Mouse (Mus musculus) intestine, embryonic 16.5 days (tissue): ENCODE measurements around the gene Vmn2r86. TPM values are rescaled to one million over a fixed set of nuclear protein-coding genes. Genes with fewer than 3 reads are reported as not detected.
"Not testable (repeated sequence)": the region's sequence is repeated elsewhere in the genome, so short reads cannot be mapped to it uniquely, and the experiment has no call there.

ENCODE experiments used
- ATAC-seq: fragments of 200-750 bp; cut with Nextera tagmentation; 2 replicates; pipeline ENCODE4 v1.8.0; 2017; ENCODE audit warnings: moderate TSS enrichment, moderate library complexity
- H3K27ac ChIP-seq: fragments of 300-500 bp; sonication (generic); 2 replicates; pipeline ENCODE4 v1.5.1; 2014; ENCODE audit warnings: mild to moderate bottlenecking, low read length
- H3K27me3 ChIP-seq: fragments of 300-500 bp; sonication (generic); replicated peaks from 2 replicates; pipeline ENCODE4 v1.6.1; 2014; ENCODE audit warnings: low read length, control low read depth, mixed read lengths; ENCODE audit not compliant: control insufficient read depth, insufficient read depth
- H3K36me3 ChIP-seq: fragments of 300-500 bp; sonication (generic); 2 replicates; pipeline ENCODE4 v1.6.1; 2014; ENCODE audit warnings: low read length, control low read depth; ENCODE audit not compliant: control insufficient read depth, insufficient read depth
- H3K4me1 ChIP-seq: fragments of 300-500 bp; sonication (generic); 2 replicates; pipeline ENCODE4 v1.6.1; 2014; ENCODE audit warnings: low read length, control low read depth, mixed read lengths; ENCODE audit not compliant: control insufficient read depth, insufficient read depth
- H3K4me2 ChIP-seq: fragments of 300-500 bp; sonication (generic); 2 replicates; pipeline ENCODE4 v1.6.1; 2014; ENCODE audit warnings: low read depth, low read length, control low read depth
- H3K4me3 ChIP-seq: fragments of 300-500 bp; sonication (generic); 2 replicates; pipeline ENCODE4 v1.5.1; 2014; ENCODE audit warnings: mild to moderate bottlenecking, low read length
- H3K9ac ChIP-seq: fragments of 300-500 bp; sonication (generic); 2 replicates; pipeline ENCODE4 v1.6.1; 2014; ENCODE audit warnings: low read depth, low read length
- H3K9me3 ChIP-seq: fragments of 300-500 bp; sonication (generic); 2 replicates; pipeline ENCODE4 v1.6.1; 2016; ENCODE audit warnings: low read length, control low read depth; ENCODE audit not compliant: control insufficient read depth
- WGBS: fragments of 180-500 bp; shearing (Covaris S2); extraction: QIAGEN DNeasy Blood & Tissue Kit; methylation state at CpG from one replicate; pipeline ENCODE4 v1.1.7; 2014; 5-methylcytosine and 5-hydroxymethylcytosine counted together
- polyA plus RNA-seq: library from polyadenylated mRNA; unstranded; fragments of >200 nt; fragmentation: Nextera tagmentation; extraction: Ambion mirVana; gene quantifications from 2 replicates; pipeline ENCODE4 v1.2.1, GENCODE M21; 2015

The Vmn2r86 gene
- polyA plus RNA-seq, 1 experiment from 2014 or later = not detected

DNA sequence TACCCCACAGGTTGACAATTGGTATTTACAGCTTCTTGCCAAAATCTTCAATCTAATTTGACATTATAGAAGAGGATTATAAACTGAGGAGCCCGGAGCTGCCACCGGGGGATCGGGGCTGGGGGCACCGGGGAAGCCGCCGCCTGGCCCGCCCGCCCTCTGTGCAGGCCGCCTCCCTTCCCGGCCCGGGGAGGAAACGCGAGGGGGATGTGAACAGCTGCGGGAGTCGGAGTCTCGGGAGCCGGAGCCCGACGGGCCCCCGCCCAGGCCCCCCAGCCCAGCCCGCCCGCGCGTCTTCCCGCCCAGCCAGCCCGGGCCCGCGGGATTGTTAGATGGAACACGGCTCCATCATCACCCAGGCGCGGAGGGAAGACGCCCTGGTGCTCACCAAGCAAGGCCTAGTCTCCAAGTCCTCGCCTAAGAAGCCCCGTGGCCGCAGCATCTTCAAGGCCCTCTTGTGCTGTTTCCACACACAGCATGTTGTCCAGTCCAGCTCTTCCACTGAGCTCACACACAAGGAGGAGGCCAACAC lies 43.6 kb downstream of the Vmn2r86 start:
- H3K4me3 ChIP-seq, H3K4me1 ChIP-seq, H3K4me2 ChIP-seq, H3K27ac ChIP-seq, H3K36me3 ChIP-seq, H3K9ac ChIP-seq, H3K9me3 ChIP-seq, H3K27me3 ChIP-seq: not testable (repeated sequence)
- peak; percentile 48 for ATAC-seq
- WGBS = 55% methylated on average over 24 of the region's 35 CpGs

DNA sequence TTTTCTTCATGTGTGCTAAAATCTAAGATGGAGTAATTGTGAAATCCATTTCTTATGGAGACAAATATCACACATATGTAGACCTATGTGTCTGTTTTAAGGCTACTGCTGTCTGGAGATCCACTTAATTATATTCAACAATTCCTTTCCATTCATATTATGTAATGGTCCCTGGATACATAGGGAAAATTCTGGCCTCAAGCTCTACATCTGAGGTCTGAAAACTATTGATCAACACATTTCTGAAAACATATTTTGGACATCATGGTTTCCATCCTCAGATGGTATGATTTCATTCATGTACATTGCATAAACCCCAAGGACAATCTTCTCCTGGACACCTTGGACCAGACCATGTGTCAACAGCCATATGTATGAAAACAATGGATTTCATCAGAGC lies 61.6 kb downstream of the Vmn2r86 start, which contains the start of gene Vmn2r84:
TSS of gene Vmn2r84 (minus strand) at position 101 of the 400 bp plus-strand sequence.
- H3K4me2 ChIP-seq = no peak within 1 kb of the TSS

More for the DNA sequence above, 61.6 kb downstream of the Vmn2r86 start, which contains the start of gene Vmn2r84:
- Histone ChIP-seq H3K27me3 (no peaks in the 10 kb centered on the region), H3K27ac (no peak within 1 kb of the TSS), H3K36me3 (no peaks in the 10 kb centered on the region), H3K9me3 (no peaks in the 10 kb centered on the region), H3K4me3 (no peak within 1 kb of the TSS), H3K9ac (no peak within 1 kb of the TSS), H3K4me1 (no peaks in the 10 kb centered on the region)
- ATAC-seq = no peak

Other genes with a start within 250 kb of the Vmn2r86 start
- gene Olfr827, start 241.6 kb downstream of the Vmn2r86 start, polyA plus RNA-seq = not detected in 2 replicates
- gene Neurod4, start 175.8 kb downstream of the Vmn2r86 start, polyA plus RNA-seq = 0.07 TPM in 1 of 2 replicates, not detected in the other
- 0.62 and 0.68 TPM in 2 replicates for gene Tespa1, start 133.2 kb downstream of the Vmn2r86 start, polyA plus RNA-seq
- 0.01 TPM in 1 of 2 replicates, not detected in the other for gene Vmn2r84, start 61.7 kb downstream of the Vmn2r86 start, polyA plus RNA-seq
- gene Vmn2r85, start 26.3 kb downstream of the Vmn2r86 start, polyA plus RNA-seq = not detected in 2 replicates
- gene Vmn2r87, start 41.3 kb upstream of the Vmn2r86 start, polyA plus RNA-seq = not detected in 2 replicates